ENCODE assay signal across 17 mouse cellular contexts in genomic region chr17:14378692-14379446, GRCm38 (mm10).
A peak's percentile ranks its signal among the peaks of the same experiment; 100 is the strongest.
DNase-seq lines count a peak whose midpoint lies in the region; ATAC-seq lines count a peak whose summit lies in the region.
"Had no signal": no experiment of that assay in that cellular context is flagged by ENCODE, and none has a peak within 500 bp of the region (broad histone marks: within the 10 kb centered on the region; RNA-seq: fewer than 3 reads in every experiment).

No protein-coding gene starts in this region.

- H3K4me2 ChIP-seq in limb, embryonic 11.5 days (ENCODE audit: low read depth, severe bottlenecking) = no peak overlapping the region
- H3K4me2 ChIP-seq in embryonic facial prominence, embryonic 12.5 days (replicated peaks) = peak overlapping the region; percentile 9; the same call in 1 of the 2 replicates
- H3K4me2 ChIP-seq in neural tube, embryonic 14.5 days (ENCODE audit: low read depth, low read length) = no peak overlapping the region
- H3K4me2 ChIP-seq: liver, embryonic 11.5 days; lung, embryonic 15.5 days had no signal

- H3K27ac ChIP-seq in limb, embryonic 11.5 days (replicated peaks; ENCODE audit: low read depth, low read length) = no peak overlapping the region
- no peak overlapping the region for H3K27ac ChIP-seq in limb, embryonic 10.5 days
- peak overlapping the region; percentile 46; the same call in 1 of the 2 replicates for H3K27ac ChIP-seq in embryonic facial prominence, embryonic 12.5 days
- H3K27ac ChIP-seq in neural tube, embryonic 14.5 days (ENCODE audit: low read depth, low read length) = no peak overlapping the region
- H3K27ac ChIP-seq: left cerebral cortex, adult 2 months; lung, embryonic 15.5 days had no signal

- 43% methylated on average over 17 of the region's 17 CpGs for WGBS in limb, embryonic 11.5 days
- WGBS in limb, embryonic 10.5 days = 61% methylated on average over 17 of the region's 17 CpGs
- WGBS in embryonic facial prominence, embryonic 12.5 days = 25% methylated on average over 17 of the region's 17 CpGs
- WGBS in neural tube, embryonic 14.5 days = 56% methylated on average over 17 of the region's 17 CpGs

- H3K4me1 ChIP-seq in limb, embryonic 11.5 days (ENCODE audit: control insufficient read depth, insufficient read depth, low read length) = no peaks in the 10 kb centered on the region; the same call in 1 of the 2 replicates
- H3K4me1 ChIP-seq in limb, embryonic 10.5 days = peaks cover 35% of the 10 kb centered on the region
- peaks cover 33% of the 10 kb centered on the region for H3K4me1 ChIP-seq in embryonic facial prominence, embryonic 12.5 days
- no peaks in the 10 kb centered on the region for H3K4me1 ChIP-seq in neural tube, embryonic 14.5 days (ENCODE audit: control insufficient read depth, insufficient read depth, low read length)

- peak; percentile 53; the same call in 1 of the 2 replicates for ATAC-seq in limb, embryonic 11.5 days (ENCODE audit: insufficient number of reproducible peaks, low FRiP score, low TSS enrichment, low read depth)
- peak; percentile 70 for ATAC-seq in embryonic facial prominence, embryonic 12.5 days (ENCODE audit: insufficient number of reproducible peaks, insufficient read depth, low FRiP score, low TSS enrichment)
- peak; percentile 68; the same call in 1 of the 2 replicates for ATAC-seq in neural tube, embryonic 14.5 days (ENCODE audit: low read depth)
- ATAC-seq: inflammation-experienced regulatory T-cells, adult 6 months had no signal

- no peaks in the 10 kb centered on the region for H3K27me3 ChIP-seq in limb, embryonic 11.5 days (ENCODE audit: control insufficient read depth, insufficient read depth, low read length)
- no peaks in the 10 kb centered on the region for H3K27me3 ChIP-seq in limb, embryonic 10.5 days (ENCODE audit: low read depth, poor library complexity, severe bottlenecking)
- no peaks in the 10 kb centered on the region; the same call in 1 of the 2 replicates for H3K27me3 ChIP-seq in embryonic facial prominence, embryonic 12.5 days
- H3K27me3 ChIP-seq in neural tube, embryonic 14.5 days (ENCODE audit: control insufficient read depth, insufficient read depth, low read length) = no peaks in the 10 kb centered on the region
- H3K27me3 ChIP-seq: lung, embryonic 15.5 days had no signal

- no peaks in the 10 kb centered on the region for H3K36me3 ChIP-seq in limb, embryonic 11.5 days (ENCODE audit: control insufficient read depth, insufficient read depth, low read length)
- H3K36me3 ChIP-seq in limb, embryonic 10.5 days = no peaks in the 10 kb centered on the region
- no peaks in the 10 kb centered on the region for H3K36me3 ChIP-seq in embryonic facial prominence, embryonic 12.5 days
- H3K36me3 ChIP-seq in neural tube, embryonic 14.5 days (ENCODE audit: control insufficient read depth, insufficient read depth, low read length) = no peaks in the 10 kb centered on the region
- H3K36me3 ChIP-seq: lung, embryonic 15.5 days had no signal

- no peak overlapping the region for H3K4me3 ChIP-seq in limb, embryonic 11.5 days (ENCODE audit: low read depth, low read length)
- H3K4me3 ChIP-seq in limb, embryonic 10.5 days = no peak overlapping the region
- no peak overlapping the region for H3K4me3 ChIP-seq in embryonic facial prominence, embryonic 12.5 days
- H3K4me3 ChIP-seq in neural tube, embryonic 14.5 days (ENCODE audit: low read depth, low read length) = no peak overlapping the region
- H3K4me3 ChIP-seq: erythroblast, embryonic 14.5 days; left cerebral cortex, adult 2 months; lung, embryonic 15.5 days had no signal

- DNase-seq in gastrocnemius, adult 18-20 months (ENCODE audit: low spot score) = peak; percentile 74
- DNase-seq in gastrocnemius, postnatal 36 days = no peak
- DNase-seq in limb, embryonic 11.5 days (ENCODE audit: low spot score) = peak; percentile 48
- DNase-seq in limb, embryonic 10.5 days (ENCODE audit: low spot score) = no peak
- DNase-seq in heart, adult 8-10 months (ENCODE audit: low spot score) = no peak
- no peak for DNase-seq in urinary bladder, postnatal 4 days (ENCODE audit: low spot score in 2 of 2)
- DNase-seq: adrenal gland, postnatal 10 days; heart, adult 11 months; right cerebral cortex, postnatal 14 days; thymus, adult 18-20 months had no signal

- H3K9me3 ChIP-seq in limb, embryonic 11.5 days (ENCODE audit: control insufficient read depth, low read length) = no peaks in the 10 kb centered on the region
- H3K9me3 ChIP-seq in limb, embryonic 10.5 days (replicated peaks) = no peaks in the 10 kb centered on the region
- H3K9me3 ChIP-seq in embryonic facial prominence, embryonic 12.5 days = no peaks in the 10 kb centered on the region
- no peaks in the 10 kb centered on the region for H3K9me3 ChIP-seq in neural tube, embryonic 14.5 days (ENCODE audit: control insufficient read depth, low read length)
- H3K9me3 ChIP-seq: lung, embryonic 15.5 days had no signal

- intact Hi-C loops in gastrocnemius, postnatal 36 days (cut with DNase I) = loop anchor here (10.0 kb wide), 1 partner anchor 136 kb away; no protein-coding TSS in a partner anchor

- no peak overlapping the region for H3K9ac ChIP-seq in limb, embryonic 11.5 days (ENCODE audit: low read length)
- no peak overlapping the region for H3K9ac ChIP-seq in embryonic facial prominence, embryonic 12.5 days
- no peak overlapping the region for H3K9ac ChIP-seq in neural tube, embryonic 14.5 days (replicated peaks; ENCODE audit: low read depth, low read length)
- H3K9ac ChIP-seq: lung, embryonic 15.5 days had no signal

Comparison
In these comparisons a context has a peak if more than half of its experiments do, and no peak if none do; other contexts are left out.
1. DNase-seq: peak in gastrocnemius, adult 18-20 months (single experiment) and limb, embryonic 11.5 days (single experiment); none in gastrocnemius, postnatal 36 days (0 of 2), limb, embryonic 10.5 days (single experiment), heart, adult 8-10 months (single experiment) and urinary bladder, postnatal 4 days (0 of 2).
2. Peak in every context shown above with its lines, with median percentiles within 50 percentile points of each other: ATAC-seq.